Comparison of ENCODE assay signal across 10 mouse cellular contexts in the genomic region with DNA sequence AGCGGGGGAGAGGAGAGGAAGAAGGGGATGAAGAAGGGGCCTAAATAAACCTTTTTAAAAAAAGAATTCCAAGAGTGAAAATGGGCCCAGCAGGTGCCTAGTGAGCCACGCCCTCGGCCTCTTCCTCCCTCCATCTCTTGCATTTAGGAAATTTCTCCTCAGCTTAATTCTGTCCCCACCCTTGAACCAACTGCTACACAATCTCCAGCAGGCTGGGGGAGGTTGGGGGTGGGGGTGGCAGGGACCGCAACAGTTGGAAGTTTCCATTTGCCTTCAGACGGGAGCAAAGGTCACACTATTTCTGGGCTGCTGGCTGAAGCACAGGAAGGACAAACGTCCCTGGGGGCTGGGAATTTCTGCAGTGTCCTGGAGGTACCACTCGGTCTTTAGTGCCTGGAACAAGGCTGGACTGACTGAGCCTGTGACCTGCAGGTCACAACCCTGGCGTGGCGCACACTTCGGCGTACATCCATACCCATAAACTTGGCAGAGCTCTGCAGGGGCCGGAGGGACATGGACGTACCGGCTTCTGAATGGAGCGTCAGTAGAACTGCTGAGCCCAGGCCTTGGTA. TPM values are rescaled to one million over a fixed set of nuclear protein-coding genes. Genes with fewer than 3 reads are reported as not detected.
A peak's percentile ranks its signal among the peaks of the same experiment; 100 is the strongest.
DNase-seq lines count a peak whose midpoint lies in the region; ATAC-seq and TF ChIP-seq lines count a peak whose summit lies in the region.
"Had no signal": no experiment of that assay in that cellular context is flagged by ENCODE, and none has a peak within 500 bp of the region (broad histone marks: within the 10 kb centered on the region; RNA-seq: fewer than 3 reads in every experiment).

No protein-coding gene starts in this region.

- no peaks in the 10 kb centered on the region; the same call in 1 of the 2 replicates for H3K36me3 ChIP-seq in heart, embryonic 11.5 days (ENCODE audit: control insufficient read depth, insufficient read depth, low read length)
- H3K36me3 ChIP-seq in liver, embryonic 14.5 days (replicated peaks; ENCODE audit: control insufficient read depth, insufficient read depth, low read depth): no peaks in the 10 kb centered on the region
- H3K36me3 ChIP-seq in midbrain, postnatal 0 days (ENCODE audit: insufficient read depth, low read length): peaks cover 46% of the 10 kb centered on the region

- no peaks in the 10 kb centered on the region for H3K9me3 ChIP-seq in heart, embryonic 11.5 days (replicated peaks; ENCODE audit: control insufficient read depth, low read length)
- no peaks in the 10 kb centered on the region for H3K9me3 ChIP-seq in liver, embryonic 14.5 days (ENCODE audit: control insufficient read depth, low read length)
- H3K9me3 ChIP-seq in midbrain, postnatal 0 days (ENCODE audit: low read length): no peaks in the 10 kb centered on the region
- H3K9me3 ChIP-seq: lung, embryonic 15.5 days had no signal

- no peak overlapping the region for H3K4me3 ChIP-seq in heart, embryonic 11.5 days (ENCODE audit: low read depth, low read length)
- no peak overlapping the region for H3K4me3 ChIP-seq in liver, embryonic 14.5 days (ENCODE audit: insufficient read depth in 1 of 2, low read depth in 2 of 2, low read length in 2 of 2)
- H3K4me3 ChIP-seq in midbrain, postnatal 0 days (ENCODE audit: low read depth, low read length): no peak overlapping the region
- H3K4me3 ChIP-seq: lung, embryonic 15.5 days had no signal

- no peak overlapping the region for H3K9ac ChIP-seq in heart, embryonic 11.5 days (ENCODE audit: low read depth, low read length)
- H3K9ac ChIP-seq in liver, embryonic 14.5 days (replicated peaks): no peak overlapping the region
- no peak overlapping the region for H3K9ac ChIP-seq in midbrain, postnatal 0 days (replicated peaks; ENCODE audit: low read length, poor library complexity, severe bottlenecking)
- H3K9ac ChIP-seq: lung, embryonic 15.5 days had no signal

- peak; percentile 98 for DNase-seq in heart, adult 11 months
- peak; percentile 68 for DNase-seq in adrenal gland, postnatal 10 days
- DNase-seq in heart, postnatal 36 days: peak; percentile 56 to 64
- DNase-seq in liver, embryonic 14.5 days (ENCODE audit: low read depth in 3 of 3, low spot score in 3 of 3): peak in 2 of 3 experiments; percentile 25 to 31
- DNase-seq in midbrain, postnatal 0 days (ENCODE audit: low spot score): no peak
- DNase-seq: thymus, adult 18-20 months had no signal

- no peak for TF ChIP-seq EP300 in liver, embryonic 14.5 days (IDR thresholded peaks at IDR 0.05; ENCODE audit: low read depth)

- no peak overlapping the region for H3K27ac ChIP-seq in heart, embryonic 11.5 days (ENCODE audit: low read depth, low read length)
- no peak overlapping the region for H3K27ac ChIP-seq in liver, embryonic 14.5 days
- no peak overlapping the region for H3K27ac ChIP-seq in midbrain, postnatal 0 days (ENCODE audit: low read depth, low read length)
- H3K27ac ChIP-seq: lung, embryonic 15.5 days had no signal

- no peak for ATAC-seq in heart, embryonic 11.5 days (replicated peaks; ENCODE audit: insufficient number of reproducible peaks, low FRiP score, low TSS enrichment)
- ATAC-seq in liver, embryonic 14.5 days (ENCODE audit: insufficient read depth): peak; percentile 49
- no peak for ATAC-seq in midbrain, postnatal 0 days (ENCODE audit: low FRiP score)
- ATAC-seq in monocyte, adult 5-6 weeks (replicated peaks; ENCODE audit: insufficient number of reproducible peaks, low FRiP score, low TSS enrichment, poor library complexity, severe bottlenecking): no peak
- no peak for ATAC-seq in inflammation-experienced regulatory T-cells, adult 6 months

- intact Hi-C loops in heart, postnatal 36 days (cut with DNase I): no loop called here

- 59% methylated on average over 15 of the region's 15 CpGs for WGBS in heart, embryonic 11.5 days (ENCODE audit: insufficient replicate concordance)
- WGBS in liver, embryonic 14.5 days (ENCODE audit: insufficient replicate concordance): 59% methylated on average over 15 of the region's 15 CpGs
- WGBS in midbrain, postnatal 0 days: 68% methylated on average over 15 of the region's 15 CpGs

- no peak for TF ChIP-seq CTCF in liver, embryonic 14.5 days (IDR thresholded peaks at IDR 0.05; ENCODE audit: low read depth)
- no peak for TF ChIP-seq CTCF in midbrain, postnatal 0 days (IDR thresholded peaks at IDR 0.05)

- H3K27me3 ChIP-seq in heart, embryonic 11.5 days (ENCODE audit: control insufficient read depth, insufficient read depth, low read length): no peaks in the 10 kb centered on the region
- no peaks in the 10 kb centered on the region for H3K27me3 ChIP-seq in liver, embryonic 14.5 days (ENCODE audit: control insufficient read depth, insufficient read depth, low read length)
- H3K27me3 ChIP-seq in midbrain, postnatal 0 days (ENCODE audit: insufficient read depth, low read length): no peaks in the 10 kb centered on the region
- H3K27me3 ChIP-seq: lung, embryonic 15.5 days had no signal

- H3K4me2 ChIP-seq in heart, embryonic 11.5 days: no peak overlapping the region
- H3K4me2 ChIP-seq in liver, embryonic 14.5 days (ENCODE audit: low read depth): no peak overlapping the region
- no peak overlapping the region for H3K4me2 ChIP-seq in midbrain, postnatal 0 days (ENCODE audit: low read depth, low read length, poor library complexity, severe bottlenecking)
- H3K4me2 ChIP-seq: lung, embryonic 15.5 days had no signal

- H3K4me1 ChIP-seq in heart, embryonic 11.5 days (ENCODE audit: control insufficient read depth, insufficient read depth, low read length): peaks cover 9% of the 10 kb centered on the region; the same call in 1 of the 2 replicates
- H3K4me1 ChIP-seq in liver, embryonic 14.5 days (replicated peaks; ENCODE audit: control insufficient read depth in 2 of 2, insufficient read depth in 2 of 2, low read length in 1 of 2): peaks cover 0 to 2% of the 10 kb centered on the region in 2 experiments; a peak in 1 of 4 replicates
- no peaks in the 10 kb centered on the region for H3K4me1 ChIP-seq in midbrain, postnatal 0 days (ENCODE audit: insufficient read depth, low read length)

RNA-seq across cellular contexts. Expression of gene Katnb1, which starts 50.1 kb away (rescaled TPM):
- 18.3 and 18.6 TPM in 2 replicates for polyA plus RNA-seq in heart, embryonic 11.5 days (2014; fragmentation: Nextera tagmentation; extraction: Ambion mirVana)
- total RNA-seq in adrenal gland, postnatal 10 days (2021): 10 to 100 TPM in 1 of 2 experiments, 1 to 10 TPM in 1; 9.4 to 16.1 TPM
- 1 to 10 TPM; 7.2 to 7.5 TPM for total RNA-seq in heart, postnatal 36 days (2021)
- polyA plus RNA-seq in liver, embryonic 14.5 days (2012; rRNA removed): 7.4 and 8.4 TPM in 2 replicates
- polyA plus RNA-seq in liver, embryonic 14.5 days (2014; fragmentation: Nextera tagmentation; extraction: Ambion mirVana): 8.0 and 10.1 TPM in 2 replicates
- 53.7 and 61.6 TPM in 2 replicates for total RNA-seq in midbrain, postnatal 0 days (2014; rRNA removed)
- 52.5 and 56.7 TPM in 2 replicates for polyA plus RNA-seq in midbrain, postnatal 0 days (2015; fragmentation: Nextera tagmentation; extraction: Ambion mirVana)
- 12.6 to 46.5 TPM (median 38.6 TPM) in 3 replicates for total RNA-seq in monocyte, adult 5-6 weeks (2017)
- polyA plus RNA-seq in inflammation-experienced regulatory T-cells, adult 6 months (2017; shearing (Covaris generic)): 10 to 100 TPM; 16.4 to 23.4 (median 17.0) TPM
